Mouse (Mus musculus) CD8-positive naive resting alpha-beta T cell, adult 2 months (primary cell): Measurements from ENCODE around the gene Pdgfa.

ENCODE experiments used
- DNase-seq, 2 experiments: peaks; one replicate each; pipeline ENCODE4 v3.0.0; 2022; ENCODE audit warnings: low read depth in 2 of 2, low spot score in 2 of 2

Pdgfa gene

GRCm38 (mm10) chr5:138994786-138995720 is 2.1 kb downstream of the Pdgfa start:
- DNase-seq, result no peak

- no peak for DNase-seq
Measured at GRCm38 (mm10) chr5:138994108-138994785, 2.9 kb downstream of the Pdgfa start.

- no peak for DNase-seq
Measured at GRCm38 (mm10) chr5:138993371-138994107, 3.6 kb downstream of the Pdgfa start.

- DNase-seq, result no peak
Measured at GRCm38 (mm10) chr5:138992611-138993370, 4.4 kb downstream of the Pdgfa start.

- DNase-seq, result no peak
Measured at GRCm38 (mm10) chr5:138991734-138992133, 5.4 kb downstream of the Pdgfa start.

GRCm38 (mm10) chr5:138990659-138991380 is 6.3 kb downstream of the Pdgfa start:
- no peak for DNase-seq

- no peak for DNase-seq
Measured at GRCm38 (mm10) chr5:138989567-138989966, 7.6 kb downstream of the Pdgfa start.

- DNase-seq, result no peak
Measured at GRCm38 (mm10) chr5:138988764-138989163, 8.4 kb downstream of the Pdgfa start.

GRCm38 (mm10) chr5:138987994-138988393 is 9.2 kb downstream of the Pdgfa start:
- DNase-seq, result no peak

- DNase-seq, result no peak
Measured at GRCm38 (mm10) chr5:138981921-138982320, 15.2 kb downstream of the Pdgfa start.

GRCm38 (mm10) chr5:138980608-138981007 is 16.6 kb downstream of the Pdgfa start:
- DNase-seq, result no peak

GRCm38 (mm10) chr5:138979840-138980239 is 17.3 kb downstream of the Pdgfa start:
- no peak for DNase-seq

- no peak for DNase-seq
Measured at GRCm38 (mm10) chr5:138977759-138978158, 19.4 kb downstream of the Pdgfa start.

GRCm38 (mm10) chr5:138974911-138975485 is 22.2 kb downstream of the Pdgfa start:
- DNase-seq, result no peak

GRCm38 (mm10) chr5:138973480-138973879 is 23.7 kb downstream of the Pdgfa start:
- DNase-seq, result no peak

GRCm38 (mm10) chr5:138971405-138971804 is 25.8 kb downstream of the Pdgfa start:
- no peak for DNase-seq

GRCm38 (mm10) chr5:138970056-138970490 is 27.1 kb downstream of the Pdgfa start:
- DNase-seq, result no peak

GRCm38 (mm10) chr5:138966033-138966724 is 31.0 kb downstream of the Pdgfa start:
- DNase-seq, result no peak

- DNase-seq, result no peak
Measured at GRCm38 (mm10) chr5:138965590-138965989, 31.6 kb downstream of the Pdgfa start.
